Mouse (Mus musculus) limb, embryonic 13.5 days (tissue): ENCODE results near the gene Ank2. TPM values are rescaled to one million over a fixed set of nuclear protein-coding genes. Genes with fewer than 3 reads are reported as not detected.
"Not testable (repeated sequence)": the region's sequence is repeated elsewhere in the genome, so short reads cannot be mapped to it uniquely, and the experiment has no call there.

ENCODE experiments used
- ATAC-seq: fragments of 200-750 bp; cut with Nextera tagmentation; 2 replicates; pipeline ENCODE4 v1.8.0; 2017; ENCODE audit warnings: low read depth, moderate number of reproducible peaks, moderate TSS enrichment; ENCODE audit not compliant: low FRiP score
- H3K27ac ChIP-seq: fragments of 300-500 bp; sonication (generic); 2 replicates; pipeline ENCODE4 v1.5.1; 2015; ENCODE audit warnings: inconsistent platforms, mild to moderate bottlenecking, moderate library complexity
- H3K27me3 ChIP-seq: fragments of 300-500 bp; sonication (generic); 2 replicates; pipeline ENCODE4 v1.6.1; 2015; ENCODE audit warnings: mild to moderate bottlenecking, inconsistent platforms
- H3K36me3 ChIP-seq: fragments of 300-500 bp; sonication (generic); 2 replicates; pipeline ENCODE4 v1.6.1; 2015; ENCODE audit warnings: inconsistent platforms, mild to moderate bottlenecking, moderate library complexity
- H3K4me1 ChIP-seq: fragments of 300-500 bp; sonication (generic); 2 replicates; pipeline ENCODE4 v1.6.1; 2015; ENCODE audit warnings: inconsistent platforms
- H3K4me2 ChIP-seq: fragments of 300-500 bp; sonication (generic); replicated peaks from 2 replicates; pipeline ENCODE4 v1.6.1; 2015; ENCODE audit warnings: inconsistent platforms, mild to moderate bottlenecking, moderate library complexity
- H3K4me3 ChIP-seq: fragments of 300-500 bp; sonication (generic); 2 replicates; pipeline ENCODE4 v1.5.1; 2015; ENCODE audit warnings: moderate library complexity, mild to moderate bottlenecking, inconsistent platforms
- H3K9ac ChIP-seq: fragments of 300-500 bp; sonication (generic); 2 replicates; pipeline ENCODE4 v1.6.1; 2015; ENCODE audit warnings: mild to moderate bottlenecking, inconsistent platforms
- H3K9me3 ChIP-seq: fragments of 300-500 bp; sonication (generic); 2 replicates; pipeline ENCODE4 v1.6.1; 2016; ENCODE audit warnings: inconsistent platforms
- WGBS: fragments of 180-500 bp; shearing (Covaris S2); methylation state at CpG from one replicate; pipeline ENCODE4 v1.1.7; 2015; 5-methylcytosine and 5-hydroxymethylcytosine counted together
- polyA plus RNA-seq: library from polyadenylated mRNA; unstranded; fragments of >200 nt; fragmentation: Nextera tagmentation; extraction: Ambion mirVana; gene quantifications from 2 replicates; pipeline ENCODE4 v1.2.1, GENCODE M21; 2015

The Ank2 gene
- polyA plus RNA-seq, 1 experiment from 2014 or later, result 32.4 TPM

GRCm38 (mm10) chr3:127326355-127326754 lies 172.8 kb downstream of the Ank2 start:
- no peak for ATAC-seq
- H3K4me3 ChIP-seq, result no peak overlapping the region
- no peaks in the 10 kb centered on the region for H3K27me3 ChIP-seq
- WGBS, result 85% methylated on average over 8 of the region's 8 CpGs
- no peak overlapping the region for H3K9ac ChIP-seq
- H3K4me2 ChIP-seq, result no peak overlapping the region
- no peaks in the 10 kb centered on the region for H3K36me3 ChIP-seq
- no peaks in the 10 kb centered on the region for H3K4me1 ChIP-seq
- no peak overlapping the region for H3K27ac ChIP-seq
- no peaks in the 10 kb centered on the region for H3K9me3 ChIP-seq

- no peaks in the 10 kb centered on the region for H3K4me1 ChIP-seq
These were observed 176.3 kb downstream of the Ank2 start for GRCm38 (mm10) chr3:127322870-127323269.

GRCm38 (mm10) chr3:127321645-127322044 lies 177.5 kb downstream of the Ank2 start:
- H3K9me3 ChIP-seq, result no peaks in the 10 kb centered on the region
- no peak overlapping the region for H3K27ac ChIP-seq
- no peaks in the 10 kb centered on the region for H3K36me3 ChIP-seq
- no peak for ATAC-seq
- no peak overlapping the region for H3K9ac ChIP-seq
- H3K4me3 ChIP-seq, result no peak overlapping the region
- no peaks in the 10 kb centered on the region for H3K4me1 ChIP-seq
- no peaks in the 10 kb centered on the region for H3K27me3 ChIP-seq
- WGBS, result 64% methylated on average over 5 of the region's 5 CpGs
- H3K4me2 ChIP-seq, result no peak overlapping the region

More at GRCm38 (mm10) chr3:127322870-127323269, 176.3 kb downstream of the Ank2 start:
- Histone ChIP-seq H3K9ac (no peak overlapping the region), H3K27me3 (no peaks in the 10 kb centered on the region), H3K9me3 (no peaks in the 10 kb centered on the region), H3K4me2 (no peak overlapping the region), H3K36me3 (no peaks in the 10 kb centered on the region), H3K27ac (no peak overlapping the region), H3K4me3 (no peak overlapping the region)
- no peak for ATAC-seq

- not testable (repeated sequence) for H3K27ac ChIP-seq, H3K4me3 ChIP-seq, H3K9ac ChIP-seq, H3K4me1 ChIP-seq, H3K9me3 ChIP-seq, H3K4me2 ChIP-seq, H3K36me3 ChIP-seq, H3K27me3 ChIP-seq, ATAC-seq
- 90% methylated on average over 5 of the region's 5 CpGs for WGBS
These were observed 178.1 kb downstream of the Ank2 start for GRCm38 (mm10) chr3:127321031-127321430.

GRCm38 (mm10) chr3:127320311-127320710 lies 178.8 kb downstream of the Ank2 start:
- no peaks in the 10 kb centered on the region for H3K9me3 ChIP-seq
- no peaks in the 10 kb centered on the region for H3K36me3 ChIP-seq
- no peak overlapping the region for H3K27ac ChIP-seq
- 0 out of 2 replicates have a peak, but pooled peaks cover 3% of the 10 kb centered on the region for H3K4me1 ChIP-seq
- 85% methylated on average over 8 of the region's 8 CpGs for WGBS
- H3K9ac ChIP-seq, result no peak overlapping the region
- no peak for ATAC-seq
- H3K4me2 ChIP-seq, result no peak overlapping the region
- no peak overlapping the region for H3K4me3 ChIP-seq
- H3K27me3 ChIP-seq, result no peaks in the 10 kb centered on the region

GRCm38 (mm10) chr3:127317641-127318040 lies 181.5 kb downstream of the Ank2 start:
- Histone ChIP-seq H3K27me3 (no peaks in the 10 kb centered on the region), H3K4me2 (no peak overlapping the region), H3K9ac (no peak overlapping the region), H3K9me3 (no peaks in the 10 kb centered on the region), H3K27ac (no peak overlapping the region), H3K36me3 (no peaks in the 10 kb centered on the region), H3K4me1 (0 out of 2 replicates have a peak, but pooled peaks cover 3% of the 10 kb centered on the region), H3K4me3 (no peak overlapping the region)
- no peak for ATAC-seq
- WGBS, result 88% methylated on average over 6 of the region's 6 CpGs

- Histone ChIP-seq H3K27ac (no peak overlapping the region), H3K4me1 (0 out of 2 replicates have a peak, but pooled peaks cover 3% of the 10 kb centered on the region), H3K4me3 (no peak overlapping the region), H3K36me3 (no peaks in the 10 kb centered on the region), H3K27me3 (no peaks in the 10 kb centered on the region), H3K9me3 (no peaks in the 10 kb centered on the region), H3K9ac (no peak overlapping the region), H3K4me2 (no peak overlapping the region)
- ATAC-seq, result no peak
- 89% methylated on average over 2 of the region's 2 CpGs for WGBS
These were observed 182.4 kb downstream of the Ank2 start for GRCm38 (mm10) chr3:127316717-127317116.

GRCm38 (mm10) chr3:127311521-127311920 lies 187.6 kb downstream of the Ank2 start:
- no peak for ATAC-seq

GRCm38 (mm10) chr3:127310079-127310478 lies 189.1 kb downstream of the Ank2 start:
- Histone ChIP-seq H3K4me2 (no peak overlapping the region), H3K9me3 (no peaks in the 10 kb centered on the region), H3K4me3 (no peak overlapping the region), H3K36me3 (no peaks in the 10 kb centered on the region), H3K27me3 (no peaks in the 10 kb centered on the region), H3K4me1 (no peaks in the 10 kb centered on the region), H3K9ac (no peak overlapping the region), H3K27ac (no peak overlapping the region)
- WGBS, result 82% methylated on average over 3 of the region's 3 CpGs
- ATAC-seq, result no peak

More at GRCm38 (mm10) chr3:127311521-127311920, 187.6 kb downstream of the Ank2 start:
- H3K4me2 ChIP-seq, result no peak overlapping the region
- whole genome bisulfite sequencing, result 84% methylated on average over 6 of the region's 6 CpGs
- H3K9me3 ChIP-seq, result no peaks in the 10 kb centered on the region
- no peak overlapping the region for H3K9ac ChIP-seq
- no peaks in the 10 kb centered on the region for H3K36me3 ChIP-seq
- no peak overlapping the region for H3K27ac ChIP-seq
- H3K27me3 ChIP-seq, result no peaks in the 10 kb centered on the region
- H3K4me3 ChIP-seq, result no peak overlapping the region
- 0 out of 2 replicates have a peak, but pooled peaks cover 3% of the 10 kb centered on the region for H3K4me1 ChIP-seq

- Histone ChIP-seq H3K4me3 (no peak overlapping the region), H3K9me3 (no peaks in the 10 kb centered on the region), H3K9ac (no peak overlapping the region), H3K4me1 (0 out of 2 replicates have a peak, but pooled peaks cover 5% of the 10 kb centered on the region), H3K4me2 (no peak overlapping the region), H3K27ac (no peak overlapping the region), H3K27me3 (no peaks in the 10 kb centered on the region), H3K36me3 (no peaks in the 10 kb centered on the region)
- no peak; the same call in 1 of the 2 replicates for ATAC-seq
- WGBS, result 40% methylated on average over 6 of the region's 6 CpGs
These were observed 195.1 kb downstream of the Ank2 start for GRCm38 (mm10) chr3:127303957-127304553.

GRCm38 (mm10) chr3:127303041-127303440 lies 196.1 kb downstream of the Ank2 start:
- Histone ChIP-seq H3K36me3 (no peaks in the 10 kb centered on the region), H3K4me1 (0 out of 2 replicates have a peak, but pooled peaks cover 5% of the 10 kb centered on the region), H3K27me3 (no peaks in the 10 kb centered on the region), H3K4me3 (no peak overlapping the region), H3K9me3 (no peaks in the 10 kb centered on the region), H3K9ac (no peak overlapping the region), H3K4me2 (no peak overlapping the region), H3K27ac (no peak overlapping the region)
- WGBS, result 90% methylated on average over 4 of the region's 4 CpGs
- no peak for ATAC-seq

GRCm38 (mm10) chr3:127300790-127301189 lies 198.4 kb downstream of the Ank2 start:
- no peaks in the 10 kb centered on the region for H3K36me3 ChIP-seq
- no peak overlapping the region for H3K4me3 ChIP-seq
- H3K4me1 ChIP-seq, result 0 out of 2 replicates have a peak, but pooled peaks cover 5% of the 10 kb centered on the region
- no peaks in the 10 kb centered on the region for H3K27me3 ChIP-seq
- no peak overlapping the region for H3K27ac ChIP-seq
- no peaks in the 10 kb centered on the region for H3K9me3 ChIP-seq
- no peak overlapping the region for H3K9ac ChIP-seq
- no peak overlapping the region for H3K4me2 ChIP-seq
- no peak for ATAC-seq

GRCm38 (mm10) chr3:127295921-127296320 lies 203.2 kb downstream of the Ank2 start:
- Histone ChIP-seq H3K4me1 (no peaks in the 10 kb centered on the region), H3K4me3 (no peak overlapping the region), H3K9ac (no peak overlapping the region), H3K27me3 (no peaks in the 10 kb centered on the region), H3K27ac (no peak overlapping the region), H3K36me3 (no peaks in the 10 kb centered on the region), H3K4me2 (no peak overlapping the region), H3K9me3 (no peaks in the 10 kb centered on the region)
- no peak for ATAC-seq
- WGBS, result 73% methylated on average over 6 of the region's 6 CpGs
